8 mouse cellular contexts compared by ENCODE assay signal in the genomic region with DNA sequence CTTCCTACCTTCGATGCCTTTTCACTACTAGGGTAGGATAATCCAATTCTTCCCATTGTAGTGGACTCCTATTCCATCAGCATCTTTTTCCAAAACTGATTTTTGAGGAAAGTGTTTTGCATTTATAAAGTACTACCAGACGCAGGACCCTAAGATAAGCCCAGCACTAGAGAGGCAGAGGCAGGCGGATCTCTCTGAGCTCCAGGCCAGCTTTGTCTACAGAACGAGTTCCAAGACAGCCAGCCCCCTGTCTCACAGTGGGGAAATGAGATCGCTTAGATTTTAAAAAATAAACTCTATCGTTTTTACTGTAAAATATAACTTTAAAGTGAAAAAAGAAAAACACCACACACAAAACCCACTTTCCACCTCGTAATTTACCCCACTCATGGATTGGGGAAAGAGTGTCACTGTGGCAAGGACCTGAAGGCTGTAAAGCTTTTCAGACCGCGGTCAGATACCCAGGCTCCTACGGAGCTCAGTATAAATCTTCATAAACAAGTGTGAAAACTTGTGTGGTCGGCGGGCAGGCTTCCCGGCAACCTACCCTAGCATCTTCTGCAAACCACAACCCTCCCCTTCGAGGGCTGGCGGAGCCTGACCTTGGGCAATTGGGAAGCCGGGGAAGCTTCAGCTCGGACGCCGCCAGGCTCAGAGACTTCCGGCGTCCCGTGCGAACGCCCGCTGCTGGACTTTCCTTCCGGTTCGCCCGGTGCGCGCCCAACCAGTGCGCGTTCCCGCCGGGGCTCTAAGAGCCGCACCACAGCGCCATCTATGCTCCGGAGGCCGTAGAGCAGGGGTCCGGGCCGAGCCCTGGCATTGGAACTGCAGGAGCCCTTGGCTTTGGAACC. TPM values are rescaled to one million over a fixed set of nuclear protein-coding genes. Genes with fewer than 3 reads are reported as not detected.
DNase-seq lines count a peak whose midpoint lies in the region; ATAC-seq and TF ChIP-seq lines count a peak whose summit lies in the region.

Gene Smim8, minus strand, starts transcription at position 747 of the 851 bp plus-strand sequence.

- no peak for TF ChIP-seq EP300 in CH12.LX (IDR thresholded peaks at IDR 0.05; ENCODE audit: low read length)
- TF ChIP-seq EP300 in liver, postnatal 0 days (IDR thresholded peaks at IDR 0.05; ENCODE audit: low read depth): peak; percentile 59; the same call in 1 of the 2 replicates

- intact Hi-C loops in heart, postnatal 10 days (cut with DNase I): loop anchor here (1.0 to 5.0 kb wide), 3 partner anchors 91 to 166 kb away; partner anchors contain the start of genes Orc3, Rars2, Slc35a1 and Zfp292

- peak; percentile 7; the same call in 1 of the 2 replicates for TF ChIP-seq RAD21 in CH12.LX (IDR thresholded peaks at IDR 0.05; ENCODE audit: low read depth, low read length)

- peak; percentile 95 for ATAC-seq in forebrain, embryonic 12.5 days (ENCODE audit: low FRiP score)
- ATAC-seq in liver, postnatal 0 days: peak; percentile 99
- peak; percentile 96 for ATAC-seq in neural tube, embryonic 14.5 days (ENCODE audit: low read depth)

- no peaks in the 10 kb centered on the region for H3K9me3 ChIP-seq in CH12.LX (replicated peaks; ENCODE audit: low read length)
- no peaks in the 10 kb centered on the region for H3K9me3 ChIP-seq in forebrain, embryonic 12.5 days
- no peaks in the 10 kb centered on the region for H3K9me3 ChIP-seq in liver, postnatal 0 days (ENCODE audit: low read length)
- no peaks in the 10 kb centered on the region for H3K9me3 ChIP-seq in neural tube, embryonic 14.5 days (ENCODE audit: control insufficient read depth, low read length)

- peak within 1 kb of the TSS; percentile 86 for H3K9ac ChIP-seq in CH12.LX (ENCODE audit: insufficient read depth, low read depth)
- peak within 1 kb of the TSS; percentile 68 for H3K9ac ChIP-seq in forebrain, embryonic 12.5 days
- H3K9ac ChIP-seq in liver, postnatal 0 days (replicated peaks): peak within 1 kb of the TSS; percentile 73
- peak within 1 kb of the TSS; percentile 67 for H3K9ac ChIP-seq in neural tube, embryonic 14.5 days (replicated peaks; ENCODE audit: low read depth, low read length)

- H3K4me3 ChIP-seq in CH12.LX (replicated peaks in 1 of 3; ENCODE audit: low read depth in 2 of 3, low read length in 2 of 3, poor library complexity in 1 of 3): peak within 1 kb of the TSS; percentile 69 to 89 (median 74)
- H3K4me3 ChIP-seq in forebrain, embryonic 12.5 days (replicated peaks): peak within 1 kb of the TSS; percentile 66
- H3K4me3 ChIP-seq in liver, postnatal 0 days (ENCODE audit: low read depth, low read length): peak within 1 kb of the TSS; percentile 70
- H3K4me3 ChIP-seq in neural tube, embryonic 14.5 days (ENCODE audit: low read depth, low read length): peak within 1 kb of the TSS; percentile 59

- no peaks in the 10 kb centered on the region for H3K27me3 ChIP-seq in CH12.LX (replicated peaks)
- H3K27me3 ChIP-seq in forebrain, embryonic 12.5 days: no peaks in the 10 kb centered on the region
- no peaks in the 10 kb centered on the region for H3K27me3 ChIP-seq in liver, postnatal 0 days (ENCODE audit: insufficient read depth, low read length)
- no peaks in the 10 kb centered on the region for H3K27me3 ChIP-seq in neural tube, embryonic 14.5 days (ENCODE audit: control insufficient read depth, insufficient read depth, low read length)

- peaks cover 5% of the 10 kb centered on the region; the same call in 1 of the 2 replicates for H3K79me2 ChIP-seq in CH12.LX (replicated peaks; ENCODE audit: control insufficient read depth, extremely low read depth, insufficient read depth, poor library complexity, severe bottlenecking)

- peak; percentile 19 to 85; a peak in 2 of 4 replicates for TF ChIP-seq CTCF in CH12.LX (conservative IDR thresholded peaks at IDR 0.05 in 1 of 2, IDR thresholded peaks at IDR 0.05 in 1 of 2; ENCODE audit: low read depth in 2 of 2, low read length in 2 of 2)
- peak; percentile 97 for TF ChIP-seq CTCF in liver, postnatal 0 days (IDR thresholded peaks at IDR 0.05; ENCODE audit: low read depth)

- H3K4me1 ChIP-seq in CH12.LX (ENCODE audit: control insufficient read depth in 1 of 2, insufficient read depth in 2 of 2): peaks cover 4 to 27% of the 10 kb centered on the region in 2 experiments; a peak in 3 of 4 replicates
- H3K4me1 ChIP-seq in forebrain, embryonic 12.5 days: peaks cover 3% of the 10 kb centered on the region; the same call in 1 of the 2 replicates
- H3K4me1 ChIP-seq in liver, postnatal 0 days (ENCODE audit: insufficient read depth): peaks cover 4% of the 10 kb centered on the region
- 0 out of 2 replicates have a peak, but pooled peaks cover 3% of the 10 kb centered on the region for H3K4me1 ChIP-seq in neural tube, embryonic 14.5 days (ENCODE audit: control insufficient read depth, insufficient read depth, low read length)

- DNase-seq in CH12.LX (ENCODE audit: extremely low read depth): peak; percentile 88
- DNase-seq in c-Kit-positive CD71-positive TER-119-negative erythroid progenitor cells, embryonic 14.5 days (ENCODE audit: low read depth): peak; percentile 84
- DNase-seq in heart, postnatal 10 days: peak; percentile 93 to 96
- peak; percentile 86 for DNase-seq in large intestine, adult 2 months (ENCODE audit: low read depth, low spot score)
- DNase-seq in liver, postnatal 0 days: peak; percentile 96
- DNase-seq in testis, postnatal 10 days (ENCODE audit: low spot score): peak; percentile 95

- no peak within 1 kb of the TSS for H3K27ac ChIP-seq in CH12.LX (ENCODE audit: insufficient read depth, low read depth)
- peak within 1 kb of the TSS; percentile 82 for H3K27ac ChIP-seq in forebrain, embryonic 12.5 days
- peak within 1 kb of the TSS; percentile 82 for H3K27ac ChIP-seq in liver, postnatal 0 days (ENCODE audit: low read depth)
- H3K27ac ChIP-seq in neural tube, embryonic 14.5 days (ENCODE audit: low read depth, low read length): peak within 1 kb of the TSS; percentile 78

- 5% methylated on average over 40 of the region's 40 CpGs for WGBS in forebrain, embryonic 12.5 days
- WGBS in large intestine, adult 2 months: 5% methylated on average over 40 of the region's 40 CpGs
- 5% methylated on average over 40 of the region's 40 CpGs for WGBS in liver, postnatal 0 days (ENCODE audit: insufficient replicate concordance)
- WGBS in neural tube, embryonic 14.5 days: 6% methylated on average over 40 of the region's 40 CpGs

- TF ChIP-seq POLR2A in CH12.LX (IDR thresholded peaks at IDR 0.05; ENCODE audit: low read depth, low read length): peak; percentile 96

- H3K36me3 ChIP-seq in CH12.LX (replicated peaks in 1 of 2; ENCODE audit: control insufficient read depth in 1 of 2, insufficient read depth in 1 of 2, low read length in 1 of 2): no peaks in the 10 kb centered on the region
- no peaks in the 10 kb centered on the region for H3K36me3 ChIP-seq in forebrain, embryonic 12.5 days (replicated peaks)
- H3K36me3 ChIP-seq in liver, postnatal 0 days (replicated peaks; ENCODE audit: insufficient read depth, low read length): no peaks in the 10 kb centered on the region
- H3K36me3 ChIP-seq in neural tube, embryonic 14.5 days (ENCODE audit: control insufficient read depth, insufficient read depth, low read length): no peaks in the 10 kb centered on the region

- H3K4me2 ChIP-seq in CH12.LX (ENCODE audit: insufficient read depth, low read depth, poor library complexity, severe bottlenecking): peak within 1 kb of the TSS; percentile 73
- H3K4me2 ChIP-seq in forebrain, embryonic 12.5 days: peak within 1 kb of the TSS; percentile 72
- peak within 1 kb of the TSS; percentile 73 for H3K4me2 ChIP-seq in liver, postnatal 0 days (ENCODE audit: low read depth, low read length)
- peak within 1 kb of the TSS; percentile 74 for H3K4me2 ChIP-seq in neural tube, embryonic 14.5 days (ENCODE audit: low read depth, low read length)

- dilution Hi-C loops in CH12.LX (cut with MboI; ENCODE audit: extremely low pct_ligation_motif_present, extremely low pct_unique_long_range_greater_than_20kb, low sequenced_read_pairs): no loop called here

- in situ Hi-C loops in CH12.LX (cut with MboI; ENCODE audit: low pct_ligation_motif_present, low pct_unique_long_range_greater_than_20kb, low sequenced_read_pairs): no loop called here

TF ChIP-seq in CH12.LX, 34 proteins besides CTCF, POLR2A, EP300 and RAD21 (continues in another document):
- TF ChIP-seq MAZ (IDR thresholded peaks at IDR 0.05; ENCODE audit: low read depth, low read length) (no peak), TCF12 (IDR thresholded peaks at IDR 0.05; ENCODE audit: low read depth, low read length) (peak; percentile 94), CHD2 (IDR thresholded peaks at IDR 0.05; ENCODE audit: low read length) (0 out of 2 replicates have a peak, but pooled peaks have one; percentile 44), ZKSCAN1 (IDR thresholded peaks at IDR 0.05; ENCODE audit: borderline replicate concordance, low read depth, low read length) (no peak), ELF1 (IDR thresholded peaks at IDR 0.05; ENCODE audit: low read depth, low read length) (peak; percentile 92), KAT2A (IDR thresholded peaks at IDR 0.05; ENCODE audit: insufficient replicate concordance, low read length) (peak; percentile 81; the same call in 1 of the 2 replicates), JUN (IDR thresholded peaks at IDR 0.05; ENCODE audit: insufficient read depth, low read depth, low read length) (no peak), ZMIZ1 (IDR thresholded peaks at IDR 0.05; ENCODE audit: low read depth, low read length) (peak; percentile 94), MYC (IDR thresholded peaks at IDR 0.05; ENCODE audit: low read depth, low read length) (no peak), E2F4 (IDR thresholded peaks at IDR 0.05; ENCODE audit: insufficient replicate concordance, low read depth, low read length) (peak; percentile 77; the same call in 1 of the 2 replicates), MAX (IDR thresholded peaks at IDR 0.05; ENCODE audit: low read length) (peak; percentile 75), BHLHE40 (IDR thresholded peaks at IDR 0.05; ENCODE audit: low read depth, low read length) (peak; percentile 79), NRF1 (IDR thresholded peaks at IDR 0.05; ENCODE audit: low read depth, low read length) (peak; percentile 60), MXI1 (IDR thresholded peaks at IDR 0.05; ENCODE audit: low read depth, low read length) (no peak), NELFE (IDR thresholded peaks at IDR 0.05; ENCODE audit: low read depth, low read length) (peak; percentile 93), USF2 (conservative IDR thresholded peaks at IDR 0.05; ENCODE audit: low read depth, low read length) (no peak)

RNA-seq across cellular contexts. Expression of gene Smim8, which starts in this region (rescaled TPM):
- total RNA-seq in CH12.LX (2012; rRNA removed) (20.4 and 22.2 TPM in 2 replicates), CH12.LX (2014; rRNA removed) (62.5 and 69.1 TPM in 2 replicates)
- polyA plus RNA-seq in CH12.LX (2012; ENCODE audit: insufficient read length, low read depth): 27.8 and 28.8 TPM in 2 replicates
- 49.9 and 50.2 TPM in 2 replicates for polyA plus RNA-seq in forebrain, embryonic 12.5 days (2016; fragmentation: Nextera tagmentation; extraction: Ambion mirVana)
- 10 to 100 TPM; 44.5 to 50.7 TPM for total RNA-seq in heart, postnatal 10 days (2021)
- 4.9 and 5.6 TPM in 2 replicates for polyA plus RNA-seq in large intestine, adult 2 months (2012; rRNA removed)
- 34.5 and 41.9 TPM in 2 replicates for polyA plus RNA-seq in liver, postnatal 0 days (2015; fragmentation: Nextera tagmentation; extraction: Ambion mirVana)
- polyA plus RNA-seq in neural tube, embryonic 14.5 days (2014; fragmentation: Nextera tagmentation; extraction: Ambion mirVana): 56.6 and 56.8 TPM in 2 replicates
